Comparison of ENCODE assay signal across 8 mouse cellular contexts in the genomic region with DNA sequence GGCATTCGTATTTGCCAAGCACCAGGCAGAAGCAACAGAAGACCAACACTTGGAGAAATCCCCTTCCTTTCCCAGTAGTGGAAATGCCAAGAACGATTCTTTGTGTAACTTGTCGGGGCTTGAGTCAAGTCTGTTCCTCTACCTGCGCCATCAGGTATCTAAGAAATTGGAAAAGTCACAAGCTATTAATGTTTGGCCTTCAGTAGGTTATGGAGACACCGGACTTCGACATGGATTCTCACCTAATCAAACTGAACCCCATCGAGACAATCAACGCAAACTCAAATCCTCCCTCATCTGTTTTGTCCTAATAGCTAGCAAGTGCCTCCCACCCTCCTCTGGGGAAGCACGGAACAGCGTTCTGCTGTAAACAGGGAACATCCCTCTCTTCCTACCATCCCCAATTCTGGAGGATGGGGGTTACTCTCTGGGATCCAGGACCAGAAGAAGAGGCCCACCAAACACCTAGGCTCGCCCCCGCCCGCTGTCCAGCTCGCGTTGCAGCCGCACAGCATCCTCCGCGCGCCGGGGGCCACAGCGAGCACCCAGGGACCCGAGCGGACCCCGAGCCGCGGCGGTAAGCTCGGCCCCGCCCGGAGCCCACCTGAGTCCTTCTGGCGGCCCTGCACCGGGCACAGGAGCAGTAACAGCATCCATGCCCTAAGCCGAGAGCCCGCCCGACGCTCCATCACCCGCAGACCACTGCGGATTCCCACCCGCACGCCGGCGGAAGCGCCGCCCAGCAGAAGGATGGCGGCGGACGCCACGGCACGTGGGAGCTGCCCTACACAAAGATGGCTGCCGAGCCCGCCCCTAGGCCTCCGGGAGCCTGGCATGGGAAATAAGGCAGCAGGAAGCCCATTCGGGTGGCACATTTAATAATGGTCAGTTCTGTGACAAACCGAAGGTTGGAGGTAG. TPM values are rescaled to one million over a fixed set of nuclear protein-coding genes. Genes with fewer than 3 reads are reported as not detected.
DNase-seq lines count a peak whose midpoint lies in the region; ATAC-seq and TF ChIP-seq lines count a peak whose summit lies in the region.

A gene (minus strand): TSS at position 780 of the 918 bp plus-strand sequence.

- TF ChIP-seq CTCF in E14TG2a.4 (conservative IDR thresholded peaks at IDR 0.05; ENCODE audit: low read length) = no peak
- TF ChIP-seq CTCF in liver, postnatal 0 days (IDR thresholded peaks at IDR 0.05; ENCODE audit: low read depth) = no peak
- TF ChIP-seq CTCF in testis, adult 2 months (IDR thresholded peaks at IDR 0.05; ENCODE audit: control insufficient read depth, insufficient read depth, insufficient replicate concordance, low read depth, low read length) = no peak

- peak; percentile 90 for ATAC-seq in cerebellum, adult (ENCODE audit: insufficient number of reproducible peaks, low FRiP score, low TSS enrichment)
- ATAC-seq in forebrain, embryonic 14.5 days = peak; percentile 99
- peak; percentile 91 for ATAC-seq in liver, postnatal 0 days
- peak; percentile 97 for ATAC-seq in neural tube, embryonic 14.5 days (ENCODE audit: low read depth)

- TF ChIP-seq EP300 in liver, postnatal 0 days (IDR thresholded peaks at IDR 0.05; ENCODE audit: low read depth) = no peak

- peak within 1 kb of the TSS; percentile 72 for H3K27ac ChIP-seq in forebrain, embryonic 14.5 days (ENCODE audit: low read depth, low read length)
- H3K27ac ChIP-seq in liver, postnatal 0 days (ENCODE audit: low read depth) = no peak within 1 kb of the TSS
- H3K27ac ChIP-seq in neural tube, embryonic 14.5 days (ENCODE audit: low read depth, low read length) = peak within 1 kb of the TSS; percentile 70
- no peak within 1 kb of the TSS; the same call in 1 of the 2 replicates for H3K27ac ChIP-seq in testis, adult 2 months (ENCODE audit: control insufficient read depth, insufficient read depth, low read depth, low read length)

- peaks cover 39% of the 10 kb centered on the region for H3K36me3 ChIP-seq in E14TG2a.4 (ENCODE audit: insufficient read depth, low read length)
- H3K36me3 ChIP-seq in forebrain, embryonic 14.5 days (ENCODE audit: control insufficient read depth, insufficient read depth, low read length) = peaks cover 20% of the 10 kb centered on the region
- H3K36me3 ChIP-seq in liver, postnatal 0 days (replicated peaks; ENCODE audit: insufficient read depth, low read length) = peaks cover 11% of the 10 kb centered on the region; the same call in 1 of the 2 replicates
- peaks cover 6% of the 10 kb centered on the region; the same call in 1 of the 2 replicates for H3K36me3 ChIP-seq in neural tube, embryonic 14.5 days (ENCODE audit: control insufficient read depth, insufficient read depth, low read length)
- H3K36me3 ChIP-seq in testis, adult 2 months (ENCODE audit: control insufficient read depth, insufficient read depth, low read length) = no peaks in the 10 kb centered on the region

- intact Hi-C loops in heart, postnatal 10 days (cut with DNase I) = no loop called here

- peak; percentile 74 for TF ChIP-seq POLR2A in testis, adult 2 months (IDR thresholded peaks at IDR 0.05; ENCODE audit: control insufficient read depth, low read depth, low read length)

- H3K9ac ChIP-seq in forebrain, embryonic 14.5 days (ENCODE audit: low read length) = peak within 1 kb of the TSS; percentile 96
- peak within 1 kb of the TSS; percentile 73 for H3K9ac ChIP-seq in liver, postnatal 0 days (replicated peaks)
- peak within 1 kb of the TSS; percentile 88 for H3K9ac ChIP-seq in neural tube, embryonic 14.5 days (replicated peaks; ENCODE audit: low read depth, low read length)

- peak within 1 kb of the TSS; percentile 92 for H3K4me3 ChIP-seq in E14TG2a.4 (replicated peaks; ENCODE audit: low read length)
- peak within 1 kb of the TSS; percentile 90 for H3K4me3 ChIP-seq in forebrain, embryonic 14.5 days (ENCODE audit: low read depth, low read length)
- peak within 1 kb of the TSS; percentile 78 for H3K4me3 ChIP-seq in liver, postnatal 0 days (ENCODE audit: low read depth, low read length)
- peak within 1 kb of the TSS; percentile 79 for H3K4me3 ChIP-seq in neural tube, embryonic 14.5 days (ENCODE audit: low read depth, low read length)
- peak within 1 kb of the TSS; percentile 94 for H3K4me3 ChIP-seq in testis, adult 2 months (ENCODE audit: control insufficient read depth, low read depth, low read length)

- H3K27me3 ChIP-seq in E14TG2a.4 (ENCODE audit: insufficient read depth, low read length) = no peaks in the 10 kb centered on the region
- H3K27me3 ChIP-seq in forebrain, embryonic 14.5 days (replicated peaks; ENCODE audit: control insufficient read depth, insufficient read depth, low read length) = no peaks in the 10 kb centered on the region
- no peaks in the 10 kb centered on the region for H3K27me3 ChIP-seq in liver, postnatal 0 days (ENCODE audit: insufficient read depth, low read length)
- no peaks in the 10 kb centered on the region for H3K27me3 ChIP-seq in neural tube, embryonic 14.5 days (ENCODE audit: control insufficient read depth, insufficient read depth, low read length)
- H3K27me3 ChIP-seq in testis, adult 2 months (ENCODE audit: control insufficient read depth, insufficient read depth, low read length) = no peaks in the 10 kb centered on the region

- no peaks in the 10 kb centered on the region for H3K9me3 ChIP-seq in E14TG2a.4 (ENCODE audit: low read length)
- H3K9me3 ChIP-seq in forebrain, embryonic 14.5 days (replicated peaks; ENCODE audit: control insufficient read depth, low read length) = no peaks in the 10 kb centered on the region
- H3K9me3 ChIP-seq in liver, postnatal 0 days (ENCODE audit: low read length) = no peaks in the 10 kb centered on the region
- no peaks in the 10 kb centered on the region for H3K9me3 ChIP-seq in neural tube, embryonic 14.5 days (ENCODE audit: control insufficient read depth, low read length)

- 3% methylated on average over 54 of the region's 54 CpGs for WGBS in forebrain, embryonic 14.5 days
- WGBS in large intestine, adult 2 months = 3% methylated on average over 54 of the region's 54 CpGs
- 3% methylated on average over 54 of the region's 54 CpGs for WGBS in liver, postnatal 0 days (ENCODE audit: insufficient replicate concordance)
- WGBS in neural tube, embryonic 14.5 days = 3% methylated on average over 54 of the region's 54 CpGs

- DNase-seq in forebrain, embryonic 14.5 days (ENCODE audit: low spot score) = peak; percentile 89
- peak; percentile 78 to 85 for DNase-seq in heart, postnatal 10 days
- DNase-seq in large intestine, adult 2 months (ENCODE audit: low read depth, low spot score) = no peak
- peak; percentile 79 for DNase-seq in liver, postnatal 0 days

- H3K4me1 ChIP-seq in E14TG2a.4 (replicated peaks; ENCODE audit: low read depth, low read length) = peaks cover 38% of the 10 kb centered on the region
- peaks cover 15% of the 10 kb centered on the region for H3K4me1 ChIP-seq in forebrain, embryonic 14.5 days (ENCODE audit: control insufficient read depth, insufficient read depth, low read length)
- H3K4me1 ChIP-seq in liver, postnatal 0 days (ENCODE audit: insufficient read depth) = peaks cover 9% of the 10 kb centered on the region; the same call in 1 of the 2 replicates
- H3K4me1 ChIP-seq in neural tube, embryonic 14.5 days (ENCODE audit: control insufficient read depth, insufficient read depth, low read length) = peaks cover 13% of the 10 kb centered on the region
- H3K4me1 ChIP-seq in testis, adult 2 months (ENCODE audit: control insufficient read depth, insufficient read depth, low read length) = peaks cover 2% of the 10 kb centered on the region; the same call in 1 of the 2 replicates

- H3K4me2 ChIP-seq in forebrain, embryonic 14.5 days (ENCODE audit: low read length) = peak within 1 kb of the TSS; percentile 63
- H3K4me2 ChIP-seq in liver, postnatal 0 days (ENCODE audit: low read depth, low read length) = peak within 1 kb of the TSS; percentile 95
- H3K4me2 ChIP-seq in neural tube, embryonic 14.5 days (ENCODE audit: low read depth, low read length) = peak within 1 kb of the TSS; percentile 49

RNA-seq across cellular contexts. Expression of the gene that starts here (rescaled TPM):
- polyA plus RNA-seq in forebrain, embryonic 14.5 days (2014; fragmentation: Nextera tagmentation; extraction: Ambion mirVana) = 67.2 and 69.5 TPM in 2 replicates
- 10 to 100 TPM; 14.0 to 15.5 TPM for total RNA-seq in heart, postnatal 10 days (2021)
- polyA plus RNA-seq in large intestine, adult 2 months (2012; rRNA removed) = 10.3 and 12.6 TPM in 2 replicates
- polyA plus RNA-seq in liver, postnatal 0 days (2015; fragmentation: Nextera tagmentation; extraction: Ambion mirVana) = 6.1 and 6.3 TPM in 2 replicates
- polyA plus RNA-seq in neural tube, embryonic 14.5 days (2014; fragmentation: Nextera tagmentation; extraction: Ambion mirVana) = 57.0 and 64.2 TPM in 2 replicates
- polyA plus RNA-seq in testis, adult 2 months (2012; rRNA removed) = 3.9 and 4.3 TPM in 2 replicates

Comparison
In these comparisons a context has a peak if more than half of its experiments do, and no peak if none do; other contexts are left out.
1. H3K27ac ChIP-seq: peak in forebrain, embryonic 14.5 days (single experiment) and neural tube, embryonic 14.5 days (single experiment); none in liver, postnatal 0 days (single experiment) and testis, adult 2 months (single experiment).
2. Peak in every context shown above with its lines, with median percentiles within 50 percentile points of each other: H3K4me3 ChIP-seq, ATAC-seq, H3K4me2 ChIP-seq and H3K9ac ChIP-seq.